Mouse (Mus musculus) bone marrow, adult 2 months (tissue): ENCODE measurements at regions not wholly inside any gene's neighbourhood (a gene's known extent, or its start where the extent isn't known, plus 50 kb on each side); places are given as distances from the start of the nearest gene placed in this dataset.

ENCODE experiments used
- CTCF ChIP-seq: fragments of 200-500 bp; IDR thresholded peaks from 2 replicates; pipeline ENCODE4 v1.5.1; 2011; ENCODE audit warnings: low read length, control low read depth; ENCODE audit not compliant: control insufficient read depth, insufficient read depth
- POLR2A ChIP-seq: fragments of 200-500 bp; IDR thresholded peaks from 2 replicates; pipeline ENCODE4 v1.6.1; 2011; ENCODE audit warnings: low read depth, mild to moderate bottlenecking, control low read depth, low read length, borderline replicate concordance; ENCODE audit not compliant: control insufficient read depth

- no peak for TF ChIP-seq CTCF
- TF ChIP-seq POLR2A: no peak
These were observed 162.4 kb downstream of the Evx1 start for GRCm38 (mm10) chr6:52475676-52476075.
